ENCODE assay signal across 7 mouse cellular contexts in genomic region chr9:101077486-101077885, GRCm38 (mm10). TPM values are rescaled to one million over a fixed set of nuclear protein-coding genes. Genes with fewer than 3 reads are reported as not detected.
DNase-seq lines count a peak whose midpoint lies in the region; ATAC-seq and TF ChIP-seq lines count a peak whose summit lies in the region.

No protein-coding gene starts in this region.

- H3K9ac ChIP-seq in lung, embryonic 15.5 days = peak overlapping the region; percentile 98
- no peak overlapping the region for H3K9ac ChIP-seq in limb, embryonic 11.5 days (ENCODE audit: low read length)
- H3K9ac ChIP-seq in stomach, embryonic 14.5 days (replicated peaks; ENCODE audit: low read depth, low read length) = no peak overlapping the region

- H3K27me3 ChIP-seq in lung, embryonic 15.5 days = no peaks in the 10 kb centered on the region
- H3K27me3 ChIP-seq in limb, embryonic 11.5 days (ENCODE audit: control insufficient read depth, insufficient read depth, low read length) = no peaks in the 10 kb centered on the region
- no peaks in the 10 kb centered on the region for H3K27me3 ChIP-seq in stomach, embryonic 14.5 days (ENCODE audit: control insufficient read depth, insufficient read depth, low read length)

- ATAC-seq in lung, embryonic 15.5 days (ENCODE audit: borderline replicate concordance, extremely low read depth, low FRiP score, low TSS enrichment) = no peak
- ATAC-seq in limb, embryonic 11.5 days (ENCODE audit: insufficient number of reproducible peaks, low FRiP score, low TSS enrichment, low read depth) = no peak
- no peak for ATAC-seq in stomach, embryonic 14.5 days (ENCODE audit: insufficient number of reproducible peaks, insufficient read depth, low FRiP score, low read depth)

- H3K36me3 ChIP-seq in lung, embryonic 15.5 days = no peaks in the 10 kb centered on the region
- no peaks in the 10 kb centered on the region for H3K36me3 ChIP-seq in limb, embryonic 11.5 days (ENCODE audit: control insufficient read depth, insufficient read depth, low read length)
- no peaks in the 10 kb centered on the region; the same call in 1 of the 2 replicates for H3K36me3 ChIP-seq in stomach, embryonic 14.5 days (ENCODE audit: control insufficient read depth, insufficient read depth, low read length)

- H3K4me2 ChIP-seq in lung, embryonic 15.5 days = peak overlapping the region; percentile 65
- peak overlapping the region; percentile 87 for H3K4me2 ChIP-seq in limb, embryonic 11.5 days (ENCODE audit: low read depth, severe bottlenecking)
- H3K4me2 ChIP-seq in stomach, embryonic 14.5 days (replicated peaks; ENCODE audit: low read depth, low read length) = peak overlapping the region; percentile 88

- no peak for TF ChIP-seq CTCF in embryonic fibroblast, embryonic 13.5 days (IDR thresholded peaks at IDR 0.05; ENCODE audit: borderline replicate concordance, insufficient read depth, low read length)

- no peak for TF ChIP-seq POLR2A in embryonic fibroblast, embryonic 13.5 days (IDR thresholded peaks at IDR 0.05; ENCODE audit: low read depth, low read length)

- DNase-seq in lung, postnatal 10 days = no peak
- DNase-seq in limb, embryonic 11.5 days (ENCODE audit: low spot score) = no peak
- DNase-seq in cerebellum, adult 18-20 months = no peak
- no peak for DNase-seq in adrenal gland, postnatal 36 days

- H3K9me3 ChIP-seq in lung, embryonic 15.5 days = no peaks in the 10 kb centered on the region
- H3K9me3 ChIP-seq in limb, embryonic 11.5 days (ENCODE audit: control insufficient read depth, low read length) = no peaks in the 10 kb centered on the region
- H3K9me3 ChIP-seq in stomach, embryonic 14.5 days (ENCODE audit: control insufficient read depth, low read depth, low read length) = no peaks in the 10 kb centered on the region

- peaks cover 40% of the 10 kb centered on the region for H3K4me1 ChIP-seq in lung, embryonic 15.5 days
- peaks cover 12% of the 10 kb centered on the region for H3K4me1 ChIP-seq in embryonic fibroblast, embryonic 13.5 days (ENCODE audit: control insufficient read depth, insufficient read depth, low read length)
- H3K4me1 ChIP-seq in limb, embryonic 11.5 days (ENCODE audit: control insufficient read depth, insufficient read depth, low read length) = peaks cover 19% of the 10 kb centered on the region
- H3K4me1 ChIP-seq in stomach, embryonic 14.5 days (ENCODE audit: control insufficient read depth, insufficient read depth, low read length) = peaks cover 24% of the 10 kb centered on the region

- peak overlapping the region; percentile 73 for H3K4me3 ChIP-seq in lung, embryonic 15.5 days
- H3K4me3 ChIP-seq in embryonic fibroblast, embryonic 13.5 days (ENCODE audit: insufficient read depth, low read length) = peak overlapping the region; percentile 90
- H3K4me3 ChIP-seq in limb, embryonic 11.5 days (ENCODE audit: low read depth, low read length) = peak overlapping the region; percentile 97
- H3K4me3 ChIP-seq in stomach, embryonic 14.5 days (ENCODE audit: low read depth, low read length) = peak overlapping the region; percentile 75

- no peak overlapping the region for H3K27ac ChIP-seq in lung, embryonic 15.5 days
- no peak overlapping the region for H3K27ac ChIP-seq in embryonic fibroblast, embryonic 13.5 days (ENCODE audit: insufficient read depth, low read length)
- H3K27ac ChIP-seq in limb, embryonic 11.5 days (replicated peaks; ENCODE audit: low read depth, low read length) = no peak overlapping the region
- no peak overlapping the region for H3K27ac ChIP-seq in stomach, embryonic 14.5 days (ENCODE audit: low read length)

RNA-seq across cellular contexts. Expression of gene Msl2, which starts 3.6 kb away (rescaled TPM):
- 5.9 and 6.8 TPM in 2 replicates for polyA plus RNA-seq in lung, embryonic 15.5 days (2015; fragmentation: Nextera tagmentation; extraction: Ambion mirVana)
- polyA plus RNA-seq in embryonic fibroblast, embryonic 13.5 days (2011; ENCODE audit: insufficient read length, low read depth, missing spikeins) = 21.2 and 25.6 TPM in 2 replicates
- polyA plus RNA-seq in limb, embryonic 11.5 days (2014; fragmentation: Nextera tagmentation; extraction: Ambion mirVana) = 5.7 and 6.7 TPM in 2 replicates
- polyA plus RNA-seq in stomach, embryonic 14.5 days (2014; fragmentation: Nextera tagmentation; extraction: Ambion mirVana) = 7.8 and 9.9 TPM in 2 replicates
- 10 to 100 TPM; 50.5 to 56.6 TPM for total RNA-seq in adrenal gland, postnatal 36 days (2021)

RNA-seq across cellular contexts. Expression of gene Pccb, which starts 42.8 kb away (rescaled TPM):
- 22.7 and 23.2 TPM in 2 replicates for polyA plus RNA-seq in lung, embryonic 15.5 days (2015; fragmentation: Nextera tagmentation; extraction: Ambion mirVana)
- 18.3 and 27.3 TPM in 2 replicates for polyA plus RNA-seq in embryonic fibroblast, embryonic 13.5 days (2011; ENCODE audit: insufficient read length, low read depth, missing spikeins)
- polyA plus RNA-seq in limb, embryonic 11.5 days (2014; fragmentation: Nextera tagmentation; extraction: Ambion mirVana) = 15.1 and 15.4 TPM in 2 replicates
- polyA plus RNA-seq in stomach, embryonic 14.5 days (2014; fragmentation: Nextera tagmentation; extraction: Ambion mirVana) = 27.1 and 28.2 TPM in 2 replicates
- total RNA-seq in adrenal gland, postnatal 36 days (2021) = 100 to 1,000 TPM; 106 to 178 TPM
